Mouse (Mus musculus): ENCODE data around the gene Abcc2. TPM values are rescaled to one million over a fixed set of nuclear protein-coding genes. Genes with fewer than 3 reads are reported as not detected.

Gene Abcc2
- total RNA-seq, 4 experiments from 2014 or later, result 0.06 to 0.33 TPM; not detected in 2

Other genes with a start within 250 kb of the Abcc2 start
- not detected for gene Nkx2-3, start 169.9 kb upstream of the Abcc2 start, total RNA-seq (2022)
- gene Slc25a28, start 107.3 kb upstream of the Abcc2 start, total RNA-seq (2022), result 10 to 100 TPM; 45.9 to 51.6 (median 48.9) TPM
- gene Entpd7, start 92.5 kb upstream of the Abcc2 start, total RNA-seq (2022), result 10 to 100 TPM; 16.6 to 22.6 (median 19.3) TPM
- gene Cutc, start 29.2 kb upstream of the Abcc2 start, total RNA-seq (2022), result 1 to 10 TPM; 5.8 to 8.2 (median 7.7) TPM
- gene Cox15, start 29.2 kb upstream of the Abcc2 start, total RNA-seq (2022), result 10 to 100 TPM; 13.6 to 24.6 (median 14.7) TPM
- 10 to 100 TPM; 10.8 to 13.3 (median 11.7) TPM for gene Dnmbp, start 158.0 kb downstream of the Abcc2 start, total RNA-seq (2022)
- under 1 TPM in 3 of 4 experiments, not detected in 1; 0.27 to 0.37 (median 0.34) TPM for gene Cpn1, start 204.4 kb downstream of the Abcc2 start, total RNA-seq (2022)
- gene Cyp2c23, start 247.0 kb downstream of the Abcc2 start, total RNA-seq (2022), result not detected

Data from layer of hippocampus, adult 8-10 months (tissue).